Comparison of ENCODE assay signal across 30 mouse cellular contexts in the genomic region with DNA sequence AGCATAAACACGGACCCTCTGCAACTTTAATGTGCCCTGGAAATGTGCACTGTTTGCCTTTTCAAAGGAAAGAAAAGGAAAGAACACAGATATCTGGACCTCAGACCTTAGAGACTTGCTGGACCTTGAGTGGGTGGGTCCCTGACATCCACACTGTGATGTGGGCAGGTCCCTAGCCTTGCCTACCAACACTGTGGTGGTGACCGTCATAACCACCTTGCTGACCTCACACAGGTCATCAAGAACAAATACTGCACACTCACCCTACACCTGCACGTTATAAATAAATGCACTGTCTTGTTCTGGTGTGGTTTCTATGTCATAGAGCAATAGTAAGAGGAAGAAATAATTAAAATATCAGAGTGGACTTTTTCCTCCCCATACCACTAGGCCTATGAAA.
"Had no signal": no experiment of that assay in that cellular context is flagged by ENCODE, and none has a peak within 500 bp of the region (broad histone marks: within the 10 kb centered on the region; RNA-seq: fewer than 3 reads in every experiment).

No protein-coding gene starts in this region.

- ATAC-seq: lung, postnatal 0 days; midbrain, embryonic 13.5 days; midbrain, embryonic 15.5 days; midbrain, embryonic 16.5 days had no signal

- H3K9me3 ChIP-seq: limb, embryonic 10.5 days; limb, embryonic 12.5 days; limb, embryonic 13.5 days; limb, embryonic 15.5 days; liver, embryonic 13.5 days; liver, embryonic 15.5 days; lung, embryonic 15.5 days; megakaryocyte, embryonic 14.5 days; midbrain, embryonic 10.5 days; midbrain, embryonic 12.5 days; midbrain, embryonic 13.5 days; midbrain, embryonic 15.5 days; neural tube, embryonic 12.5 days had no signal

- H3K27me3 ChIP-seq: limb, embryonic 12.5 days; limb, embryonic 13.5 days; limb, embryonic 15.5 days; liver, embryonic 13.5 days; liver, embryonic 15.5 days; lung, embryonic 15.5 days; midbrain, embryonic 12.5 days; midbrain, embryonic 13.5 days; midbrain, embryonic 15.5 days; neural tube, embryonic 12.5 days had no signal

- H3K27ac ChIP-seq: left cerebral cortex, adult 2 months; limb, embryonic 10.5 days; limb, embryonic 12.5 days; limb, embryonic 13.5 days; limb, embryonic 15.5 days; liver, embryonic 13.5 days; liver, embryonic 14.5 days; liver, embryonic 15.5 days; lung, embryonic 15.5 days; macrophage; midbrain, embryonic 10.5 days; midbrain, embryonic 12.5 days; midbrain, embryonic 13.5 days; midbrain, embryonic 15.5 days; neural tube, embryonic 12.5 days had no signal

- H3K9ac ChIP-seq: limb, embryonic 12.5 days; limb, embryonic 13.5 days; limb, embryonic 15.5 days; liver, embryonic 13.5 days; liver, embryonic 14.5 days; liver, embryonic 15.5 days; lung, embryonic 14.5 days; lung, embryonic 15.5 days; midbrain, embryonic 12.5 days; midbrain, embryonic 13.5 days; midbrain, embryonic 15.5 days; neural tube, embryonic 12.5 days had no signal

- DNase-seq: left cerebral cortex, postnatal 4 days; liver; liver, embryonic 13.5 days; lung, adult 18-20 months; lung, adult 2 months; lung, embryonic 14.5 days; lung, postnatal 10 days; lung, postnatal 36 days; lung, postnatal 4 days; midbrain, embryonic 14.5 days had no signal

- H3K4me1 ChIP-seq: limb, embryonic 12.5 days; limb, embryonic 13.5 days; liver, embryonic 13.5 days; liver, embryonic 15.5 days; midbrain, embryonic 10.5 days; midbrain, embryonic 12.5 days; midbrain, embryonic 13.5 days; midbrain, embryonic 15.5 days; neural tube, embryonic 12.5 days had no signal

- H3K36me3 ChIP-seq: limb, embryonic 10.5 days; limb, embryonic 12.5 days; limb, embryonic 13.5 days; limb, embryonic 15.5 days; liver, embryonic 15.5 days; lung, embryonic 15.5 days; midbrain, embryonic 10.5 days; midbrain, embryonic 12.5 days; midbrain, embryonic 13.5 days; midbrain, embryonic 15.5 days; neural tube, embryonic 12.5 days had no signal

- H3K4me3 ChIP-seq: left cerebral cortex, adult 2 months; limb, embryonic 10.5 days; limb, embryonic 12.5 days; limb, embryonic 13.5 days; limb, embryonic 15.5 days; liver, embryonic 13.5 days; liver, embryonic 15.5 days; lung, embryonic 15.5 days; megakaryocyte, embryonic 14.5 days; midbrain, embryonic 10.5 days; midbrain, embryonic 12.5 days; midbrain, embryonic 13.5 days; midbrain, embryonic 15.5 days; myocyte; neural tube, embryonic 12.5 days had no signal

- H3K4me2 ChIP-seq: limb, embryonic 12.5 days; limb, embryonic 13.5 days; limb, embryonic 15.5 days; liver, embryonic 11.5 days; liver, embryonic 13.5 days; liver, embryonic 15.5 days; lung, embryonic 14.5 days; lung, embryonic 15.5 days; midbrain, embryonic 11.5 days; midbrain, embryonic 12.5 days; midbrain, embryonic 13.5 days; midbrain, embryonic 15.5 days; neural tube, embryonic 12.5 days had no signal
